Mouse (Mus musculus) cerebellum, adult 2 months (tissue): ENCODE results near the gene Dazap1.

Experiments
- CTCF ChIP-seq: fragments of 200-500 bp; IDR thresholded peaks from 2 replicates; pipeline ENCODE4 v1.5.1; 2011; ENCODE audit warnings: low read depth, mild to moderate bottlenecking, control low read depth, low read length, moderate library complexity, borderline replicate concordance; ENCODE audit not compliant: insufficient read depth
- POLR2A ChIP-seq: fragments of 200-500 bp; IDR thresholded peaks from 2 replicates; pipeline ENCODE4 v1.6.1; 2011; ENCODE audit warnings: low read length, control low read depth, borderline replicate concordance; ENCODE audit not compliant: insufficient read depth

DNA sequence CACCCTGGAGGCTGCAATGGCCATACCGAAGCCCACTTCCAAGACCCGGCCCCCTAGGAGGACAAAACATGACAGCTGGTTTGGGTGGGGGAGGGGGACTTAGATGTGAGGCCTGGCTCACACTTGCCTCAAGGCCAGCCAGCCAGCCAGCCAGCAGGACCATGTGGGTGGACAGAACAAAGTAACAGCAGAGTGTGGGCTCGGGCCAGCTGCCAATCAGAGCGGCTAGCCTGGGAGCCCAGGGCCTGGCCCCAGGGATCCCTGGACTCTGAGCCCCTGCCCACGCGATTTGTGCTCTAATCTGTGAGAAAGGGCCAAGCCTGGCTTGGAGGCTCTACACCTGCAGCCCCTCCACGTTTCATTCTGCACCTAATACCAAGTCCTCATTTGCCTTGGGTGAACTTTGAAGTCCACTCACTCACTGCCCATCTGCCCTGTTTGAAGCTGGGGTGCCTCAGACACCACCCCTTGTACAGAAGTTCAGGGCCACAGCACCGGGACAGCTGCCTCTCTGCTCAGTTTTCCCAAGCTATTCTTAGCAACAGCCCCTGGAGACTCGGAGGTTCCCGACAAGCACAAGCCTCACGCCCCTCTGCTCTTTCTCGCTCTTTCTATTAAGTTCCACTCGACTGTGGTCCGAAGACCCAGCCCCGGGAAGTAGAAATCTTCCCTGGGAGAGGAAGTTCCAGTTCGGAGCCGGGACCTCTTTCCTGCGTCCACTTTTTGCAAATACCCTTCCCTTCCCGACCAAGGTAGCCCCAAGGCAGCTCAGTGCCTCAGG, 1.2 kb upstream of the Dazap1 start:
- TF ChIP-seq CTCF: no peak
- peak; percentile 7; the same call in 1 of the 2 replicates for TF ChIP-seq POLR2A
